Mouse (Mus musculus): ENCODE measurements around the gene Hsd11b2. TPM values are rescaled to one million over a fixed set of nuclear protein-coding genes. Genes with fewer than 3 reads are reported as not detected.

The Hsd11b2 gene
- polyA plus RNA-seq, 2 experiments, result 0.42 to 1.1 TPM

DNA sequence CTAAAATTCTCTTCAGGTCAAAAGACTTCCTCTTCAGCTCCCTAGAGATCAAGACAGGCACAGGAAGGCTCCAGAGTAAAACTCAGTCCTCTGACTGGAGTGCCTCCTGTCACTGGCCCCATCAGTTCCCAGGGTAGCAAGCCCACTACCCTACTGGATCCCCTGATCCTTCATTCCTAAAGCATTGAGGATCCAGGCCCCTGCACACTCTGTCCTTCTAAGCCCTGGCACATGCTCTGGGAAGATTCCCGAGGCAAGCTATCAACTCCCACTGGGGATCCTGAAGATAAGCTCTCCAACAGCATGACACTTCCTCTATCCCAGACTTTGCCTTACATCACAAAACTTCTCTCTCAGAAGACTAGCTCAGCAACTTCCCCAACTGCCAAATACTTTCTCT, 25.1 kb downstream of the Hsd11b2 start:
- peak overlapping the region; percentile 48 for H3K9ac ChIP-seq (replicated peaks)
- H3K4me3 ChIP-seq (ENCODE audit: insufficient read depth in 1 of 2, low read depth in 2 of 2, low read length in 2 of 2), result no peak overlapping the region
- peak overlapping the region; percentile 51 for H3K27ac ChIP-seq
- peak overlapping the region; percentile 66 for H3K4me2 ChIP-seq (ENCODE audit: low read depth)
- TF ChIP-seq CTCF (IDR thresholded peaks at IDR 0.05; ENCODE audit: low read depth) (no peak), EP300 (IDR thresholded peaks at IDR 0.05; ENCODE audit: low read depth) (no peak)
- H3K27me3 ChIP-seq (ENCODE audit: control insufficient read depth, insufficient read depth, low read length), result no peaks in the 10 kb centered on the region
- no peak for DNase-seq (ENCODE audit: low read depth in 3 of 3, low spot score in 3 of 3)
- WGBS (ENCODE audit: insufficient replicate concordance), result 7% methylated on average over 1 of the region's 1 CpGs
- no peaks in the 10 kb centered on the region for H3K9me3 ChIP-seq (ENCODE audit: control insufficient read depth, low read length)
- peaks cover 10% of the 10 kb centered on the region for H3K36me3 ChIP-seq (replicated peaks; ENCODE audit: control insufficient read depth, insufficient read depth, low read depth)
- no peak for ATAC-seq (ENCODE audit: insufficient read depth)
- peaks cover 51 to 52% of the 10 kb centered on the region in 2 experiments for H3K4me1 ChIP-seq (replicated peaks; ENCODE audit: control insufficient read depth in 2 of 2, insufficient read depth in 2 of 2, low read length in 1 of 2)

DNA sequence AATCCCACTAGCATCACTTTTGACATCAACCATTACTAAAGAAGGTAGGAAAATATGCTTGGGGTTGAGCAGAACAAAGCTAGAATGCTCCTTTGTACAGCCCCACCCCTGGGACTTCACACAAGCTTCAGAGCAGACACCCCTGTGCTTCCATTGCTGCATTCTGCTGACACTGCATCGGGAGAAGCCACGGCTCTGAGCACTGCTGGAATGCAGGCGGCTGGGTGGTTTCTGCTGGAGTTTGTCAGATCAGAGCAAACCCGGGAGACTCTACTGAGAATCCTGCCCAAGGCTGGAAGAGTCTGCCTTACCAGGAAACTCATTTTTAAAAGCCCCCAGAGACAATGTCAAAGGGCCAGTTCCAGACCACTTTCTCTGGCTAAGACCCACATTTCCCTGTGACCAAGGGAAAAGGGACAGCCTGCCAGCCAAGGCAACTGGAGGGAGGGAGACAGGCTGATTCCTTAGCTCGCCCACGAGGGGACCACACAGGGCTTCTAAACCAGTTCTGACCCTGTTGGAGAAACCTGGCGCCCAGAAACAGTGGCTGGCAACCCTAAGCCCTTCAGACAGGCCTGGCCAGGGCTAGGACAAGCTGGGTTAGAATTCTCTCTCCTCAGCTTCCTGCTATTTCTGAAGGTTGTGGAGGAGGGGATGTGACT, 26.1 kb downstream of the Hsd11b2 start:
- H3K9me3 ChIP-seq (ENCODE audit: control insufficient read depth, low read length), result no peaks in the 10 kb centered on the region
- 60% methylated on average over 7 of the region's 7 CpGs for WGBS (ENCODE audit: insufficient replicate concordance)
- no peak for DNase-seq (ENCODE audit: low read depth in 3 of 3, low spot score in 3 of 3)

DNA sequence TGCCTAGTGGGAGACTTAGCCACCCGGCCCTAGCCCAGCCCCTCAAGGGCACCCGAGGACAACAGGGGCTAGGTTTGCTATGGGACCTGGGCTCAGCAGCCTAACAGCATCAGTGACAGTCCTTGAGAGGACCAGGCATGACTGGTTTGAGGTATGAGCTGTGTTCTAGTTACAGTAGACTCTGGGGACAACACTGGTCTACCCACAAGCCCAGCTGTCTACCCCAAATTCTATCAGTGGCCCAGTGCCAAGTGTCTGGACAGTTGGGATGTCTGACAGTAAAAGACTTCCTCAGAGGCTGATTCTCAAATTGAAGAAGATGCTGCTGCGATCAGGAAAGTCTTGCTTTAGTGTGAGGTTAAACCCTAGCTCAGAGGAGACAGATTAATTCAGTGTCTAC, 26.7 kb downstream of the Hsd11b2 start:
- H3K9ac ChIP-seq (replicated peaks), result no peak overlapping the region

More for the DNA sequence above, 26.1 kb downstream of the Hsd11b2 start:
- Histone ChIP-seq H3K27ac (peak overlapping the region; percentile 51; the same call in 1 of the 2 replicates), H3K4me3 (ENCODE audit: insufficient read depth in 1 of 2, low read depth in 2 of 2, low read length in 2 of 2) (no peak overlapping the region), H3K9ac (replicated peaks) (peak overlapping the region; percentile 0; the same call in 1 of the 2 replicates), H3K4me2 (ENCODE audit: low read depth) (no peak overlapping the region), H3K36me3 (replicated peaks; ENCODE audit: control insufficient read depth, insufficient read depth, low read depth) (peaks cover 4% of the 10 kb centered on the region), H3K27me3 (ENCODE audit: control insufficient read depth, insufficient read depth, low read length) (no peaks in the 10 kb centered on the region), H3K4me1 (replicated peaks; ENCODE audit: control insufficient read depth in 2 of 2, insufficient read depth in 2 of 2, low read length in 1 of 2) (peaks cover 51 to 52% of the 10 kb centered on the region in 2 experiments)
- TF ChIP-seq CTCF (IDR thresholded peaks at IDR 0.05; ENCODE audit: low read depth), result no peak
- no peak for TF ChIP-seq EP300 (IDR thresholded peaks at IDR 0.05; ENCODE audit: low read depth)
- ATAC-seq (ENCODE audit: insufficient read depth), result no peak

DNA sequence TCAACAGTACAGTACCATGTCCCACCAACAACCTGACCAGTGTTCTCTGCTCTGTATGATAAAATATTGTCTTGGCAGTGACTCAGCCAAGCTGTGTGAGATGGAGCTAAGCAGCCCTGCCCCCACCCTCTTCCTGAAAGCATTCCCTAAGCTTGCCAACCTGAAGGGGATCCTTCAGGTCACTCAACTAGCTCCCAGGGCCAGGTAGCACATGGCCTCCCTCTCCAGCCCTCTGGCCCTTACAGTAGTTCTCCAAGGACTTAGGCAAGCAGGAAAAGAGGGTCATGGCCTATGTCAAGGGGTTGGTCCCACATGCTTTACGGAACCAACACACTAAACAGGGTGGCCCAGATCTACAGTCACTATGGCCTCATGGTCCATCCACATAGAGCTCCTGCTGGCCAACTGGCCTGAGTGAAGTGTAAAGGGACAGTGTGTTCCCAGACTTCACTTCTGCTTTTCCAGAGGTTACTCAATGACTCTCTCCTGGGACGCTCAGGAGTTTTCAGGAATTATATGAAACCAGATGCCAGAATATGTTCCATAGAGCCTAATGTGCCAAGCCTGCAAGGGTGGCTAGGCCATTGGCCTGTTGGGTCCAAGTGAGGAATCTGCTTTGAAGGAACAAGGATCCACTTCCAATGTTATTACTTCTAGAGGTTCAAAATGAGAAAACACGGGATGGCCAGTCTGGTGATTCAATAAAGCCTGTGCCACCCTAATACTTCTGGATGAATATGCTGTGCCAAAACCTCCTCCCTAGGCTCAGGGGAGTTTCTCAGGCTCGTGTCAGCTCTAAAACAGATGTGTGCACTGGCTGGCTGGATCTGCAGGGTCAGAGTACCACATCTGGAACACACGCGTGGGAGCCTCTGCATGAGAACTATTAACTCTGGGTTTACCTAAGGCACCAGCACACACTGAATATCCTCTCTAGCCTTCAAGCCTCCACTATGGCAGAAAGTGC, 28.1 kb downstream of the Hsd11b2 start:
- TF ChIP-seq CTCF (IDR thresholded peaks at IDR 0.05; ENCODE audit: low read depth) (no peak), EP300 (IDR thresholded peaks at IDR 0.05; ENCODE audit: low read depth) (no peak)
- H3K4me1 ChIP-seq (replicated peaks; ENCODE audit: control insufficient read depth in 2 of 2, insufficient read depth in 2 of 2, low read length in 1 of 2), result peaks cover 42% of the 10 kb centered on the region in 2 experiments
- ATAC-seq (ENCODE audit: insufficient read depth), result no peak
- H3K9ac ChIP-seq (replicated peaks), result 0 out of 2 replicates have a peak overlapping the region, but pooled peaks have one; percentile 13
- H3K27me3 ChIP-seq (ENCODE audit: control insufficient read depth, insufficient read depth, low read length), result no peaks in the 10 kb centered on the region
- no peaks in the 10 kb centered on the region; the same call in 1 of the 2 replicates for H3K36me3 ChIP-seq (replicated peaks; ENCODE audit: control insufficient read depth, insufficient read depth, low read depth)
- no peak for DNase-seq (ENCODE audit: low read depth in 3 of 3, low spot score in 3 of 3)
- no peak overlapping the region for H3K27ac ChIP-seq
- H3K4me3 ChIP-seq (ENCODE audit: insufficient read depth in 1 of 2, low read depth in 2 of 2, low read length in 2 of 2), result no peak overlapping the region
- WGBS (ENCODE audit: insufficient replicate concordance), result 77% methylated on average over 6 of the region's 6 CpGs
- H3K9me3 ChIP-seq (ENCODE audit: control insufficient read depth, low read length), result no peaks in the 10 kb centered on the region
- H3K4me2 ChIP-seq (ENCODE audit: low read depth), result no peak overlapping the region

More for the DNA sequence above, 26.7 kb downstream of the Hsd11b2 start:
- H3K4me3 ChIP-seq (ENCODE audit: insufficient read depth in 1 of 2, low read depth in 2 of 2, low read length in 2 of 2), result no peak overlapping the region
- DNase-seq (ENCODE audit: low read depth in 3 of 3, low spot score in 3 of 3) (no peak), ATAC-seq (ENCODE audit: insufficient read depth) (no peak)
- H3K27me3 ChIP-seq (ENCODE audit: control insufficient read depth, insufficient read depth, low read length), result no peaks in the 10 kb centered on the region
- TF ChIP-seq EP300 (IDR thresholded peaks at IDR 0.05; ENCODE audit: low read depth), result no peak
- TF ChIP-seq CTCF (IDR thresholded peaks at IDR 0.05; ENCODE audit: low read depth), result no peak
- H3K9me3 ChIP-seq (ENCODE audit: control insufficient read depth, low read length), result no peaks in the 10 kb centered on the region
- no peak overlapping the region for H3K4me2 ChIP-seq (ENCODE audit: low read depth)
- 0 out of 2 replicates have a peak overlapping the region, but pooled peaks have one; percentile 13 for H3K27ac ChIP-seq
- WGBS (ENCODE audit: insufficient replicate concordance), result 84% methylated on average over 3 of the region's 3 CpGs
- peaks cover 50 to 51% of the 10 kb centered on the region in 2 experiments for H3K4me1 ChIP-seq (replicated peaks; ENCODE audit: control insufficient read depth in 2 of 2, insufficient read depth in 2 of 2, low read length in 1 of 2)
- peaks cover 4% of the 10 kb centered on the region for H3K36me3 ChIP-seq (replicated peaks; ENCODE audit: control insufficient read depth, insufficient read depth, low read depth)

DNA sequence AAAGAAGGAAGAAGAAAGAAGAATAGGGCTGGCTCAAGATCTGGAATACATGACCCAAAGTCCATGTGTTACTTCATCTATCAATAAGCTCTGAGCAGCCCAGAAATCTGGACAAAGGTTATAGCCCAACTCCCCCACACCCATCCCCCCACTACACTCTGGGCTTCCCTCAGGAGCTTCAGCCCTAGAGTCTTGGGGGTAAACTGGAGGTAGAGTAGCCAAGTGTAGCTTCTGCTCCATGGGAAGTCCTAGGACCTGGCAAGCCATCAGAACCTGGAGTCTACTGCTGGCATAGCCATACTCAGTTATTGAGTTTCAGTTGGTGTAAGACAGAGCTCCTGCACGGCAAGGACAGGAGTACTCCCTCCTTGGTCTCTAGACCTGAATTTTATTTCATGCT, 31.0 kb downstream of the Hsd11b2 start:
- no peak overlapping the region for H3K27ac ChIP-seq
- no peak for TF ChIP-seq EP300 (IDR thresholded peaks at IDR 0.05; ENCODE audit: low read depth)
- TF ChIP-seq CTCF (IDR thresholded peaks at IDR 0.05; ENCODE audit: low read depth), result no peak
- no peak for DNase-seq (ENCODE audit: low read depth in 3 of 3, low spot score in 3 of 3)
- no peaks in the 10 kb centered on the region for H3K9me3 ChIP-seq (ENCODE audit: control insufficient read depth, low read length)
- no peaks in the 10 kb centered on the region for H3K27me3 ChIP-seq (ENCODE audit: control insufficient read depth, insufficient read depth, low read length)
- H3K9ac ChIP-seq (replicated peaks), result no peak overlapping the region
- no peak for ATAC-seq (ENCODE audit: insufficient read depth)
- 80% methylated on average over 1 of the region's 1 CpGs for WGBS (ENCODE audit: insufficient replicate concordance)
- no peaks in the 10 kb centered on the region for H3K36me3 ChIP-seq (replicated peaks; ENCODE audit: control insufficient read depth, insufficient read depth, low read depth)
- H3K4me3 ChIP-seq (ENCODE audit: insufficient read depth in 1 of 2, low read depth in 2 of 2, low read length in 2 of 2), result no peak overlapping the region
- no peak overlapping the region for H3K4me2 ChIP-seq (ENCODE audit: low read depth)
- H3K4me1 ChIP-seq (replicated peaks; ENCODE audit: control insufficient read depth in 2 of 2, insufficient read depth in 2 of 2, low read length in 1 of 2), result peaks cover 14 to 18% of the 10 kb centered on the region in 2 experiments

Data from liver, embryonic 14.5 days (tissue).